Mouse (Mus musculus) urinary bladder, postnatal 0 days (tissue): ENCODE results near the gene Aplnr. TPM values are rescaled to one million over a fixed set of nuclear protein-coding genes. Genes with fewer than 3 reads are reported as not detected.

ENCODE experiments used
- polyA plus RNA-seq: library from polyadenylated mRNA; unstranded; fragments of >200 nt; fragmentation: Nextera tagmentation; extraction: Ambion mirVana; gene quantifications from 2 replicates; pipeline ENCODE4 v1.2.1, GENCODE M21; 2015

The Aplnr gene
- 10.4 and 12.2 TPM in 2 replicates for polyA plus RNA-seq

GRCm38 (mm10) chr2:85136089-85136488, at the start of gene Aplnr:
Gene Aplnr, plus strand, starts transcription at chr2:85136225.

Other genes starting within 250 kb of the Aplnr start
- gene Rtn4rl2, start 249.5 kb upstream of the Aplnr start, polyA plus RNA-seq = 0.96 and 1.2 TPM in 2 replicates
- 32.2 and 39.3 TPM in 2 replicates for gene Slc43a3, start 199.6 kb upstream of the Aplnr start, polyA plus RNA-seq
- gene Prg2, start 155.8 kb upstream of the Aplnr start, polyA plus RNA-seq = not detected in 2 replicates
- gene Prg3, start 148.0 kb upstream of the Aplnr start, polyA plus RNA-seq = not detected in 2 replicates
- 87.3 and 97.7 TPM in 2 replicates for gene Ssrp1, start 99.0 kb upstream of the Aplnr start, polyA plus RNA-seq
- 0.10 and 0.25 TPM in 2 replicates for gene P2rx3, start 98.8 kb upstream of the Aplnr start, polyA plus RNA-seq
- 33.8 and 45.0 TPM in 2 replicates for gene Tnks1bp1, start 88.2 kb upstream of the Aplnr start, polyA plus RNA-seq
- gene Lrrc55, start 61.0 kb downstream of the Aplnr start, polyA plus RNA-seq = 0.92 and 1.1 TPM in 2 replicates
- gene Olfr987, start 203.1 kb downstream of the Aplnr start, polyA plus RNA-seq = not detected in 2 replicates
- not detected in 2 replicates for gene Olfr988, start 227.0 kb downstream of the Aplnr start, polyA plus RNA-seq